In genomic region chr17:29136236-29136635, GRCm38 (mm10) we compare ENCODE assay signal across 10 mouse cellular contexts. TPM values are rescaled to one million over a fixed set of nuclear protein-coding genes. Genes with fewer than 3 reads are reported as not detected.
A peak's percentile ranks its signal among the peaks of the same experiment; 100 is the strongest.
DNase-seq lines count a peak whose midpoint lies in the region; ATAC-seq and TF ChIP-seq lines count a peak whose summit lies in the region.
"Had no signal": no experiment of that assay in that cellular context is flagged by ENCODE, and none has a peak within 500 bp of the region (broad histone marks: within the 10 kb centered on the region; RNA-seq: fewer than 3 reads in every experiment).

No protein-coding gene starts in this region.

- 53% methylated on average over 6 of the region's 6 CpGs for WGBS in lung, embryonic 14.5 days

- DNase-seq in left cerebral cortex, postnatal 14 days (ENCODE audit: low spot score in 2 of 2): peak; percentile 45 to 54
- DNase-seq in left cerebral cortex, adult 8-10 months (ENCODE audit: low spot score in 2 of 2): no peak
- peak; percentile 80 to 84 for DNase-seq in adrenal gland, postnatal 36 days
- DNase-seq in gastrocnemius, postnatal 25 days: peak; percentile 90
- peak; percentile 17 for DNase-seq in lung, embryonic 14.5 days
- no peak for DNase-seq in thymus, postnatal 0 days (ENCODE audit: low spot score)
- DNase-seq in T-cell, adult 2 months (ENCODE audit: low spot score): no peak
- no peak for DNase-seq in right cerebral cortex, postnatal 4 days

- H3K4me3 ChIP-seq in lung, embryonic 14.5 days (ENCODE audit: low read depth, low read length): no peak overlapping the region
- H3K4me3 ChIP-seq: limb, embryonic 12.5 days had no signal

- no peak overlapping the region for H3K27ac ChIP-seq in lung, embryonic 14.5 days (ENCODE audit: low read depth)
- H3K27ac ChIP-seq: limb, embryonic 12.5 days had no signal

- TF ChIP-seq CTCF in lung, embryonic 14.5 days (IDR thresholded peaks at IDR 0.05; ENCODE audit: low read depth): no peak

- no peak overlapping the region for H3K4me2 ChIP-seq in lung, embryonic 14.5 days
- H3K4me2 ChIP-seq: limb, embryonic 12.5 days had no signal

- intact Hi-C loops in left cerebral cortex, postnatal 14 days (cut with DNase I): no loop called here

- no peak for ATAC-seq in lung, embryonic 14.5 days (ENCODE audit: insufficient read depth)

- H3K27me3 ChIP-seq in lung, embryonic 14.5 days (ENCODE audit: insufficient read depth, low read length): no peaks in the 10 kb centered on the region
- H3K27me3 ChIP-seq: limb, embryonic 12.5 days had no signal

- H3K36me3 ChIP-seq in lung, embryonic 14.5 days (ENCODE audit: insufficient read depth): no peaks in the 10 kb centered on the region
- H3K36me3 ChIP-seq: limb, embryonic 12.5 days had no signal

- H3K9ac ChIP-seq in lung, embryonic 14.5 days: no peak overlapping the region; the same call in 1 of the 2 replicates
- H3K9ac ChIP-seq: limb, embryonic 12.5 days had no signal

- no peaks in the 10 kb centered on the region for H3K9me3 ChIP-seq in lung, embryonic 14.5 days (ENCODE audit: low read depth, low read length)
- H3K9me3 ChIP-seq: G1E; limb, embryonic 12.5 days had no signal

- H3K4me1 ChIP-seq in lung, embryonic 14.5 days (ENCODE audit: insufficient read depth): no peaks in the 10 kb centered on the region; the same call in 1 of the 2 replicates

RNA-seq across cellular contexts. Expression of gene Rab44, which starts 22.3 kb away (rescaled TPM):
- total RNA-seq in left cerebral cortex, postnatal 14 days (2021): not detected
- total RNA-seq in left cerebral cortex, adult 8-10 months (2022): under 1 TPM in 1 of 4 experiments, not detected in 3; 0.14 TPM
- total RNA-seq in adrenal gland, postnatal 36 days (2021): under 1 TPM; 0.20 to 0.50 TPM
- under 1 TPM; 0.33 to 0.78 TPM for total RNA-seq in gastrocnemius, postnatal 25 days (2021)
- 0.46 and 1.1 TPM in 2 replicates for polyA plus RNA-seq in lung, embryonic 14.5 days (2014; fragmentation: Nextera tagmentation; extraction: Ambion mirVana)
- 4.9 and 5.4 TPM in 2 replicates for polyA plus RNA-seq in thymus, postnatal 0 days (2015; fragmentation: Nextera tagmentation; extraction: Ambion mirVana)

RNA-seq across cellular contexts. Expression of gene Cdkn1a, which starts 45.5 kb away (rescaled TPM):
- total RNA-seq in left cerebral cortex, postnatal 14 days (2021): 10 to 100 TPM; 25.7 to 35.7 TPM
- 10 to 100 TPM; 18.9 to 27.0 (median 19.5) TPM for total RNA-seq in left cerebral cortex, adult 8-10 months (2022)
- 10 to 100 TPM; 22.1 to 78.4 TPM for total RNA-seq in adrenal gland, postnatal 36 days (2021)
- total RNA-seq in gastrocnemius, postnatal 25 days (2021): 10 to 100 TPM; 30.4 to 42.0 TPM
- 12.4 and 13.6 TPM in 2 replicates for polyA plus RNA-seq in lung, embryonic 14.5 days (2014; fragmentation: Nextera tagmentation; extraction: Ambion mirVana)
- polyA plus RNA-seq in thymus, postnatal 0 days (2015; fragmentation: Nextera tagmentation; extraction: Ambion mirVana): 39.3 and 39.7 TPM in 2 replicates

Comparison
In these comparisons a context has a peak if more than half of its experiments do, and no peak if none do; other contexts are left out.
1. DNase-seq: peak in left cerebral cortex, postnatal 14 days (2 of 2), adrenal gland, postnatal 36 days (2 of 2), gastrocnemius, postnatal 25 days (single experiment) and lung, embryonic 14.5 days (single experiment); none in left cerebral cortex, adult 8-10 months (0 of 2), thymus, postnatal 0 days (single experiment), T-cell, adult 2 months (single experiment) and right cerebral cortex, postnatal 4 days (single experiment).